Mouse (Mus musculus): ENCODE measurements around the gene Olfr71. TPM values are rescaled to one million over a fixed set of nuclear protein-coding genes. Genes with fewer than 3 reads are reported as not detected.

The Olfr71 gene
- total and polyA plus RNA-seq, 2 experiments from 2014 or later: not detected

- WGBS: 4% methylated on average over 34 of the region's 34 CpGs
- H3K4me3 ChIP-seq (ENCODE audit: low read depth, low read length): peak overlapping the region; percentile 97
- H3K9ac ChIP-seq (replicated peaks; ENCODE audit: low read depth, low read length): peak overlapping the region; percentile 87
- no peaks in the 10 kb centered on the region for H3K9me3 ChIP-seq (replicated peaks; ENCODE audit: control insufficient read depth, low read length)
- no peak for DNase-seq (ENCODE audit: low spot score)
- H3K4me2 ChIP-seq (ENCODE audit: low read depth, low read length): peak overlapping the region; percentile 82
- TF ChIP-seq CTCF (IDR thresholded peaks at IDR 0.05; ENCODE audit: low read depth) (no peak), EP300 (IDR thresholded peaks at IDR 0.05; ENCODE audit: low read depth) (no peak)
- peaks cover 8% of the 10 kb centered on the region for H3K4me1 ChIP-seq (ENCODE audit: control insufficient read depth, insufficient read depth)
- H3K27me3 ChIP-seq (ENCODE audit: control insufficient read depth, insufficient read depth, low read length): no peaks in the 10 kb centered on the region
- ATAC-seq (ENCODE audit: insufficient read depth, low read depth): peak; percentile 34
- peaks cover 3% of the 10 kb centered on the region; the same call in 1 of the 2 replicates for H3K36me3 ChIP-seq (replicated peaks; ENCODE audit: control insufficient read depth, insufficient read depth, low read length)
- H3K27ac ChIP-seq (ENCODE audit: low read depth): peak overlapping the region; percentile 98
Observed at GRCm38 (mm10) chr4:43655656-43656338, 54.3 kb downstream of the Olfr71 start.

Other genes with a start within 250 kb of the Olfr71 start
- 2.8 TPM in 1 of 2 replicates, not detected in the other for gene Sit1, start 226.5 kb downstream of the Olfr71 start, total RNA-seq (2014; rRNA removed; ENCODE audit: low replicate concordance)
- not detected in 2 replicates for gene Sit1, start 226.5 kb downstream of the Olfr71 start, polyA plus RNA-seq (2015; fragmentation: Nextera tagmentation; extraction: Ambion mirVana)
- gene Ccdc107, start 217.4 kb downstream of the Olfr71 start, total RNA-seq (2014; rRNA removed; ENCODE audit: low replicate concordance): 26.6 and 44.0 TPM in 2 replicates
- gene Ccdc107, start 217.4 kb downstream of the Olfr71 start, polyA plus RNA-seq (2015; fragmentation: Nextera tagmentation; extraction: Ambion mirVana): 81.7 and 82.4 TPM in 2 replicates
- gene Arhgef39, start 210.6 kb downstream of the Olfr71 start, total RNA-seq (2014; rRNA removed; ENCODE audit: low replicate concordance): 18.7 and 27.0 TPM in 2 replicates
- 7.3 and 8.8 TPM in 2 replicates for gene Arhgef39, start 210.6 kb downstream of the Olfr71 start, polyA plus RNA-seq (2015; fragmentation: Nextera tagmentation; extraction: Ambion mirVana)
- 4.6 TPM in 1 of 2 replicates, not detected in the other for gene Car9, start 203.3 kb downstream of the Olfr71 start, total RNA-seq (2014; rRNA removed; ENCODE audit: low replicate concordance)
- gene Car9, start 203.3 kb downstream of the Olfr71 start, polyA plus RNA-seq (2015; fragmentation: Nextera tagmentation; extraction: Ambion mirVana): 0.80 and 1.1 TPM in 2 replicates
- 25.7 and 67.0 TPM in 2 replicates for gene Tpm2, start 186.5 kb downstream of the Olfr71 start, total RNA-seq (2014; rRNA removed; ENCODE audit: low replicate concordance)
- 109 TPM in 2 replicates for gene Tpm2, start 186.5 kb downstream of the Olfr71 start, polyA plus RNA-seq (2015; fragmentation: Nextera tagmentation; extraction: Ambion mirVana)
- gene Creb3, start 147.9 kb downstream of the Olfr71 start, total RNA-seq (2014; rRNA removed; ENCODE audit: low replicate concordance): 30.1 and 46.3 TPM in 2 replicates
- gene Creb3, start 147.9 kb downstream of the Olfr71 start, polyA plus RNA-seq (2015; fragmentation: Nextera tagmentation; extraction: Ambion mirVana): 49.1 and 53.4 TPM in 2 replicates
- gene Tln1, start 147.6 kb downstream of the Olfr71 start, total RNA-seq (2014; rRNA removed; ENCODE audit: low replicate concordance): 141 and 185 TPM in 2 replicates
- 67.1 and 77.2 TPM in 2 replicates for gene Tln1, start 147.6 kb downstream of the Olfr71 start, polyA plus RNA-seq (2015; fragmentation: Nextera tagmentation; extraction: Ambion mirVana)
- 12.4 and 21.1 TPM in 2 replicates for gene Rgp1, start 131.5 kb downstream of the Olfr71 start, total RNA-seq (2014; rRNA removed; ENCODE audit: low replicate concordance)
- 10.8 and 10.9 TPM in 2 replicates for gene Rgp1, start 131.5 kb downstream of the Olfr71 start, polyA plus RNA-seq (2015; fragmentation: Nextera tagmentation; extraction: Ambion mirVana)
- gene Gba2, start 131.4 kb downstream of the Olfr71 start, total RNA-seq (2014; rRNA removed; ENCODE audit: low replicate concordance): 11.0 and 16.7 TPM in 2 replicates
- gene Gba2, start 131.4 kb downstream of the Olfr71 start, polyA plus RNA-seq (2015; fragmentation: Nextera tagmentation; extraction: Ambion mirVana): 14.0 TPM in 2 replicates
- not detected in 2 replicates for gene Msmp, start 125.8 kb downstream of the Olfr71 start, total RNA-seq (2014; rRNA removed; ENCODE audit: low replicate concordance)
- gene Msmp, start 125.8 kb downstream of the Olfr71 start, polyA plus RNA-seq (2015; fragmentation: Nextera tagmentation; extraction: Ambion mirVana): 1.2 TPM in 1 of 2 replicates, not detected in the other
- gene Npr2, start 78.3 kb downstream of the Olfr71 start, total RNA-seq (2014; rRNA removed; ENCODE audit: low replicate concordance): 17.7 and 23.1 TPM in 2 replicates
- 6.6 and 6.9 TPM in 2 replicates for gene Npr2, start 78.3 kb downstream of the Olfr71 start, polyA plus RNA-seq (2015; fragmentation: Nextera tagmentation; extraction: Ambion mirVana)
- not detected in 2 replicates for gene Spag8, start 56.7 kb downstream of the Olfr71 start, total RNA-seq (2014; rRNA removed; ENCODE audit: low replicate concordance)
- gene Spag8, start 56.7 kb downstream of the Olfr71 start, polyA plus RNA-seq (2015; fragmentation: Nextera tagmentation; extraction: Ambion mirVana): 0.44 and 0.62 TPM in 2 replicates
- gene Hint2, start 53.8 kb downstream of the Olfr71 start, total RNA-seq (2014; rRNA removed; ENCODE audit: low replicate concordance): 358 and 378 TPM in 2 replicates
- gene Hint2, start 53.8 kb downstream of the Olfr71 start, polyA plus RNA-seq (2015; fragmentation: Nextera tagmentation; extraction: Ambion mirVana): 322 and 361 TPM in 2 replicates
- gene Tmem8b, start 41.3 kb downstream of the Olfr71 start, total RNA-seq (2014; rRNA removed; ENCODE audit: low replicate concordance): 9.6 and 24.9 TPM in 2 replicates
- 4.5 and 4.9 TPM in 2 replicates for gene Tmem8b, start 41.3 kb downstream of the Olfr71 start, polyA plus RNA-seq (2015; fragmentation: Nextera tagmentation; extraction: Ambion mirVana)
- not detected in 2 replicates for gene Fam221b, start 41.1 kb downstream of the Olfr71 start, total RNA-seq (2014; rRNA removed; ENCODE audit: low replicate concordance)
- 3.6 and 4.0 TPM in 2 replicates for gene Fam221b, start 41.1 kb downstream of the Olfr71 start, polyA plus RNA-seq (2015; fragmentation: Nextera tagmentation; extraction: Ambion mirVana)
- gene Olfr70, start 9.4 kb downstream of the Olfr71 start, total RNA-seq (2014; rRNA removed; ENCODE audit: low replicate concordance): 0.15 TPM in 1 of 2 replicates, not detected in the other
- gene Olfr70, start 9.4 kb downstream of the Olfr71 start, polyA plus RNA-seq (2015; fragmentation: Nextera tagmentation; extraction: Ambion mirVana): not detected in 2 replicates
- gene Hrct1, start 16.9 kb upstream of the Olfr71 start, total RNA-seq (2014; rRNA removed; ENCODE audit: low replicate concordance): 8.2 and 9.5 TPM in 2 replicates
- 4.5 and 4.9 TPM in 2 replicates for gene Hrct1, start 16.9 kb upstream of the Olfr71 start, polyA plus RNA-seq (2015; fragmentation: Nextera tagmentation; extraction: Ambion mirVana)
- gene Spaar, start 19.8 kb upstream of the Olfr71 start, total RNA-seq (2014; rRNA removed; ENCODE audit: low replicate concordance): 1.6 and 6.3 TPM in 2 replicates
- gene Spaar, start 19.8 kb upstream of the Olfr71 start, polyA plus RNA-seq (2015; fragmentation: Nextera tagmentation; extraction: Ambion mirVana): 1.1 and 1.3 TPM in 2 replicates
- not detected in 2 replicates for gene Olfr159, start 60.8 kb upstream of the Olfr71 start, total RNA-seq (2014; rRNA removed; ENCODE audit: low replicate concordance)
- gene Olfr159, start 60.8 kb upstream of the Olfr71 start, polyA plus RNA-seq (2015; fragmentation: Nextera tagmentation; extraction: Ambion mirVana): not detected in 2 replicates
- gene Olfr156, start 113.6 kb upstream of the Olfr71 start, total RNA-seq (2014; rRNA removed; ENCODE audit: low replicate concordance): not detected in 2 replicates
- not detected in 2 replicates for gene Olfr156, start 113.6 kb upstream of the Olfr71 start, polyA plus RNA-seq (2015; fragmentation: Nextera tagmentation; extraction: Ambion mirVana)
- not detected in 2 replicates for gene Olfr157, start 129.9 kb upstream of the Olfr71 start, total RNA-seq (2014; rRNA removed; ENCODE audit: low replicate concordance)
- gene Olfr157, start 129.9 kb upstream of the Olfr71 start, polyA plus RNA-seq (2015; fragmentation: Nextera tagmentation; extraction: Ambion mirVana): not detected in 2 replicates
- gene Olfr155, start 141.3 kb upstream of the Olfr71 start, total RNA-seq (2014; rRNA removed; ENCODE audit: low replicate concordance): not detected in 2 replicates
- gene Olfr155, start 141.3 kb upstream of the Olfr71 start, polyA plus RNA-seq (2015; fragmentation: Nextera tagmentation; extraction: Ambion mirVana): not detected in 2 replicates
- 5.6 TPM in 2 replicates for gene Reck, start 165.3 kb upstream of the Olfr71 start, total RNA-seq (2014; rRNA removed; ENCODE audit: low replicate concordance)
- 4.0 and 4.1 TPM in 2 replicates for gene Reck, start 165.3 kb upstream of the Olfr71 start, polyA plus RNA-seq (2015; fragmentation: Nextera tagmentation; extraction: Ambion mirVana)
- 35.8 and 39.2 TPM in 2 replicates for gene Glipr2, start 247.1 kb upstream of the Olfr71 start, total RNA-seq (2014; rRNA removed; ENCODE audit: low replicate concordance)
- 27.3 and 28.4 TPM in 2 replicates for gene Glipr2, start 247.1 kb upstream of the Olfr71 start, polyA plus RNA-seq (2015; fragmentation: Nextera tagmentation; extraction: Ambion mirVana)

Measured in heart, postnatal 0 days (tissue).